Mouse (Mus musculus) liver, embryonic 14.5 days (tissue): Measurements from ENCODE around the gene Ptpn14. TPM values are rescaled to one million over a fixed set of nuclear protein-coding genes. Genes with fewer than 3 reads are reported as not detected.

Experiments used
- ATAC-seq: fragments of 200-750 bp; cut with Nextera tagmentation; 2 replicates; pipeline ENCODE4 v1.8.0; 2017; ENCODE audit warnings: moderate number of reproducible peaks, mild to moderate bottlenecking, moderate library complexity; ENCODE audit not compliant: insufficient read depth
- DNase-seq, 3 experiments: peaks; one replicate each; pipeline ENCODE4 v3.0.0-alpha.2; 2012 to 2013; ENCODE audit warnings: low read depth in 3 of 3, low spot score in 3 of 3
- H3K27ac ChIP-seq: fragments of 300-500 bp; sonication (generic); 2 replicates; pipeline ENCODE4 v1.5.1; 2014; ENCODE audit warnings: moderate library complexity, mild to moderate bottlenecking, control low read depth, inconsistent platforms
- H3K27me3 ChIP-seq: fragments of 300-500 bp; sonication (generic); 2 replicates; pipeline ENCODE4 v1.6.1; 2014; ENCODE audit warnings: mild to moderate bottlenecking, low read length, moderate library complexity; ENCODE audit not compliant: control insufficient read depth, insufficient read depth
- H3K36me3 ChIP-seq: fragments of 300-500 bp; sonication (generic); replicated peaks from 2 replicates; pipeline ENCODE4 v1.6.1; 2014; ENCODE audit warnings: low read depth; ENCODE audit not compliant: control insufficient read depth, insufficient read depth
- H3K4me1 ChIP-seq, 2 experiments: fragments of 200-500 bp in 1 of 2; fragments of 300-500 bp in 1 of 2; sonication (generic) in 1 of 2; replicated peaks; 2 replicates each; pipeline ENCODE4 v1.6.1; 2012 to 2014; ENCODE audit warnings: antibody characterized with exemption in 1 of 2, inconsistent platforms in 1 of 2, low read length in 1 of 2; ENCODE audit not compliant: control insufficient read depth in 2 of 2, insufficient read depth in 2 of 2
- H3K4me2 ChIP-seq: fragments of 300-500 bp; sonication (generic); 2 replicates; pipeline ENCODE4 v1.6.1; 2014; ENCODE audit warnings: low read depth, mild to moderate bottlenecking, control low read depth, moderate library complexity
- H3K4me3 ChIP-seq, 2 experiments: fragments of 200-500 bp in 1 of 2; fragments of 300-500 bp in 1 of 2; sonication (generic) in 1 of 2; 2 replicates each; pipeline ENCODE4 v1.5.1; 2012 to 2014; ENCODE audit warnings: low read depth in 2 of 2, low read length in 2 of 2, mild to moderate bottlenecking in 2 of 2, control low read depth in 1 of 2, inconsistent platforms in 1 of 2, moderate library complexity in 1 of 2; ENCODE audit not compliant: insufficient read depth in 1 of 2
- H3K9ac ChIP-seq: fragments of 300-500 bp; sonication (generic); replicated peaks from 2 replicates; pipeline ENCODE4 v1.6.1; 2014; ENCODE audit warnings: mild to moderate bottlenecking, control low read depth, moderate library complexity
- H3K9me3 ChIP-seq: fragments of 300-500 bp; sonication (generic); 2 replicates; pipeline ENCODE4 v1.6.1; 2016; ENCODE audit warnings: low read length, mixed read lengths; ENCODE audit not compliant: control insufficient read depth
- CTCF ChIP-seq: IDR thresholded peaks from 2 replicates; pipeline ENCODE4 v1.5.1; 2016; ENCODE audit warnings: antibody characterized with exemption, low read depth, control low read depth
- EP300 ChIP-seq: IDR thresholded peaks from 2 replicates; pipeline ENCODE4 v1.6.1; 2016; ENCODE audit warnings: antibody characterized with exemption, low read depth
- WGBS: fragments of 180-500 bp; shearing (Covaris S2); extraction: QIAGEN DNeasy Blood & Tissue Kit; methylation state at CpG from one replicate; pipeline ENCODE4 v1.1.7; 2014; ENCODE audit not compliant: insufficient replicate concordance; 5-methylcytosine and 5-hydroxymethylcytosine counted together
- polyA plus RNA-seq, 2 experiments: library from polyadenylated mRNA; depleted of rRNA in 1 of 2; stranded (reverse) in 1 of 2; unstranded in 1 of 2; fragments of >200 nt; fragmentation: Nextera tagmentation in 1 of 2; extraction: Ambion mirVana in 1 of 2; gene quantifications; 2 replicates each; pipeline versions ENCODE4 v1.2.1 to v1.2.3; 2012 to 2014

Ptpn14 gene
- polyA plus RNA-seq, 2 experiments: 0.22 to 0.50 TPM

DNA sequence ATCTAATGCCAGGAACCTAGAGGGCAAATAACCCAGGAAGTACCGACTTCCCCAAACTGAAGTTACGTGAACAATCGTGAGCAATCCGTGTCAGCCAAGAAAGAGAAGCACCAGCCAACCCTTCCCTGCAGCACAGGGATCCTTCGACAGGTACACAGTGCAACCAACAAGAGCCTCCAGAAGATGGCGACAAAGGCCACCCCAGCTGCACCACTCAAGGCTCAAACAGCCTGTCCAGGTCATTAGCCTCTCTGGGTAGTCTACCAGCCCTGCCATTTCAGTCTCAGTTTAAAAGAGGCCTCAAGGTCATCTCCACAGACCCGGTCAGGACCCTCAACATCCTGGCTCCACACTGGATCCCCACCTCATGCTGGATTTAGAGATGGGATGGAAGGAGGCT, 159.4 kb downstream of the Ptpn14 start:
- peak; percentile 92 for TF ChIP-seq CTCF
- TF ChIP-seq EP300: no peak

DNA sequence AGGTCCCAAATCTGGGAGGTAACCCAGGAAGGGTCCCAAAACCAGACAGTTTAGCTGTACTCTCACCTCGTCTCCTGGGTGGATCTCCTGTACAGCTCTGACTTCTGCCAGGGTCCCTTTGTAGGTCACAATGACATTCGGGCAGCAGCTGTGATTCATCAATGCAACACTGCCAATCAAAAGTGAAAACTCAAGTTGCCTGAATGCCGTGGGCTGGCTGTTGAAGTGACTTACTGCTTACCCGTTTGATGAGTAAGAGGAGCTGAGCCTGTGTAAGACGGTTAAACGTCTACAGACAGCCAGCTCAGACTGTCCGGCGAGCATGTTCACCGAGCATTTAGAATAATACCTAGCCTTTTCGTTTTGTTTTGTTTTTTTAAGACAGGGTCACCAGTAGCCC, 160.7 kb downstream of the Ptpn14 start:
- H3K9ac ChIP-seq: no peak overlapping the region
- ATAC-seq (no peak), DNase-seq (no peak)
- H3K27me3 ChIP-seq: no peaks in the 10 kb centered on the region
- H3K27ac ChIP-seq: no peak overlapping the region
- no peaks in the 10 kb centered on the region for H3K9me3 ChIP-seq
- TF ChIP-seq EP300 (no peak), CTCF (no peak)
- no peaks in the 10 kb centered on the region for H3K36me3 ChIP-seq
- no peak overlapping the region for H3K4me2 ChIP-seq
- 75% methylated on average over 10 of the region's 10 CpGs for WGBS
- H3K4me1 ChIP-seq: peaks cover 0 to 7% of the 10 kb centered on the region in 2 experiments; a peak in 1 of 4 replicates
- no peak overlapping the region for H3K4me3 ChIP-seq

More for the DNA sequence above, 159.4 kb downstream of the Ptpn14 start:
- no peaks in the 10 kb centered on the region for H3K36me3 ChIP-seq
- 27% methylated on average over 7 of the region's 7 CpGs for WGBS
- H3K9ac ChIP-seq: no peak overlapping the region
- DNase-seq: no peak
- H3K9me3 ChIP-seq: no peaks in the 10 kb centered on the region
- H3K27me3 ChIP-seq: no peaks in the 10 kb centered on the region
- no peak overlapping the region for H3K4me2 ChIP-seq
- H3K4me3 ChIP-seq: no peak overlapping the region
- no peak overlapping the region for H3K27ac ChIP-seq
- H3K4me1 ChIP-seq: peaks cover 0 to 7% of the 10 kb centered on the region in 2 experiments; a peak in 1 of 4 replicates
- ATAC-seq: 0 out of 2 replicates have a peak, but pooled peaks have one; percentile 29

DNA sequence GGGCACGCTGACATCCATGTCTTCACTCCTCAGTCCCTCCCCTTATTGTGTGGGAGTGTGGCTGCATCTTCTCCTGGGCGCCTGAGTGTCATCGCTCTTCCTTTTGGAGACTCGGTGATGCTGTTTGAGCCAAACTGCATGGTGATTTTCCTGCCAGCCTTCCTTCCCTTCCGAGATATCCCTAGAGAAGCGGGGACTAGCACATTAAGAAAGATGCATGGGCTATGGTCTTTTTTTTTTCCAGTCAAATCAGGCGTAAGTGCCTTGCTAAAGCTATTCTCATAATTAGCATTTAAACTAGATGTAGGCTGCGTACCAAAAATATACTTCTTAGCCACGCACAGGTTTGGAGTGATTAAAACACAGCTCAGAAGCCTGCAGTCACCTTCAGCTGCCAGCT, 166.1 kb downstream of the Ptpn14 start:
- TF ChIP-seq EP300: no peak
- TF ChIP-seq CTCF: no peak
- H3K27me3 ChIP-seq: no peaks in the 10 kb centered on the region
- no peaks in the 10 kb centered on the region for H3K4me1 ChIP-seq
- H3K9me3 ChIP-seq: no peaks in the 10 kb centered on the region
- DNase-seq (no peak), ATAC-seq (no peak)
- no peak overlapping the region for H3K4me2 ChIP-seq
- no peak overlapping the region for H3K27ac ChIP-seq
- no peak overlapping the region for H3K9ac ChIP-seq
- H3K4me3 ChIP-seq: no peak overlapping the region
- 75% methylated on average over 9 of the region's 9 CpGs for WGBS
- H3K36me3 ChIP-seq: no peaks in the 10 kb centered on the region; the same call in 1 of the 2 replicates

DNA sequence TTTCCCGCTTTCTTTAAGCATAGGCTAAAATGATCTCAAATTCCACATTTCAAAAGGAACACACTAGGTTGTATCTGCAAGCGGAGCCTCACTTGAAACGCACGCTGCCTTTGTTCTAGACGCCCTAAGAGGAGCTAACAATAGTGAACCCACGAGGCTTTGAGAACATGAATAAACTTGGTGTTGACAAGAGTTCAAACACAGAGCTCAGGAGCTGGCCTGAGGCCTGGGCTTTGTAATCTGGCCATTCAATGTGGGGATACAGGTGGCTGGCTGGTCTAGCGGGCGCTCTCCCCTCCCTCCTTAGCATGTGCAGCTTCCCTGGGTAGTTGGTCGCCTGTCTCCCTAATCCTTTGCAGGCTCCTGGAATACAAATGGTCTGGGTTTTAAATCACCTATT, 169.8 kb downstream of the Ptpn14 start:
- no peaks in the 10 kb centered on the region for H3K27me3 ChIP-seq
- H3K4me1 ChIP-seq: no peaks in the 10 kb centered on the region
- ATAC-seq: no peak
- no peak overlapping the region for H3K9ac ChIP-seq
- no peak overlapping the region for H3K4me3 ChIP-seq
- no peak for DNase-seq
- no peak overlapping the region for H3K4me2 ChIP-seq
- 83% methylated on average over 9 of the region's 9 CpGs for WGBS
- TF ChIP-seq CTCF (no peak), EP300 (no peak)
- no peaks in the 10 kb centered on the region; the same call in 1 of the 2 replicates for H3K36me3 ChIP-seq
- H3K9me3 ChIP-seq: no peaks in the 10 kb centered on the region
- no peak overlapping the region for H3K27ac ChIP-seq

DNA sequence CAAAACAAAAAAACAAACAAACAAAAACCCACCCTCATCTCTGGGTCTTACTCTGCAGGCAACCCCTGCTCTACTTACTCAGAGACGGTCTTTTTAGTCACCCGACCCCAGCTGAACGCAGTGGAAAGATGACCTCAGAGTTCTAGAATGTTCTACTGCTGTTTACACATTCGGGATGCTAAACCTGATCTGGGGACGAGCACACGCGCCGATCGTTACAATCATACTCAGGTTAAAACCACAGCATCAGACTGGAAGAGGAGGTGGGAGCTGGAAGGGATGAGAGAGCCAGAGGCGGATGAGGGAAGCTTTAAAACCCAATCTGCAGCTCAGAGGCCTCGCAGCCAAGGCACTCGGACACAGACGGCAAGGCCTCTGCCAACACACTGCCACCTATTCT, 170.6 kb downstream of the Ptpn14 start:
- TF ChIP-seq EP300: no peak
- TF ChIP-seq CTCF: no peak
- Histone ChIP-seq H3K9ac (no peak overlapping the region), H3K4me2 (no peak overlapping the region), H3K27ac (no peak overlapping the region), H3K9me3 (no peaks in the 10 kb centered on the region), H3K4me3 (no peak overlapping the region), H3K27me3 (no peaks in the 10 kb centered on the region), H3K4me1 (no peaks in the 10 kb centered on the region), H3K36me3 (no peaks in the 10 kb centered on the region; the same call in 1 of the 2 replicates)
- DNase-seq (no peak), ATAC-seq (no peak)
- WGBS: 80% methylated on average over 13 of the region's 13 CpGs
